Mouse (Mus musculus): ENCODE results near the gene Prss12. TPM values are rescaled to one million over a fixed set of nuclear protein-coding genes. Genes with fewer than 3 reads are reported as not detected.

Gene Prss12
- polyA plus RNA-seq (2021; fragmentation: Nextera tagmentation) = 11.9 and 17.7 TPM in 2 replicates
- long read RNA-seq, experiment 1, transcript Prss12-201 (11 exons, 2,602 nt) = major isoform, 49 of 55 reads
- long read RNA-seq, experiment 1, partial matches to known transcripts = 6 of 55 reads
- long read RNA-seq, experiment 1, other reads (novel, unspliced or antisense) = 0 of 55 reads
- long read RNA-seq, experiment 2, transcript Prss12-201 (11 exons, 2,602 nt) = major isoform, 10 of 19 reads
- long read RNA-seq, experiment 2, partial matches to known transcripts = 9 of 19 reads
- long read RNA-seq, experiment 2, other reads (novel, unspliced or antisense) = 0 of 19 reads

DNA sequence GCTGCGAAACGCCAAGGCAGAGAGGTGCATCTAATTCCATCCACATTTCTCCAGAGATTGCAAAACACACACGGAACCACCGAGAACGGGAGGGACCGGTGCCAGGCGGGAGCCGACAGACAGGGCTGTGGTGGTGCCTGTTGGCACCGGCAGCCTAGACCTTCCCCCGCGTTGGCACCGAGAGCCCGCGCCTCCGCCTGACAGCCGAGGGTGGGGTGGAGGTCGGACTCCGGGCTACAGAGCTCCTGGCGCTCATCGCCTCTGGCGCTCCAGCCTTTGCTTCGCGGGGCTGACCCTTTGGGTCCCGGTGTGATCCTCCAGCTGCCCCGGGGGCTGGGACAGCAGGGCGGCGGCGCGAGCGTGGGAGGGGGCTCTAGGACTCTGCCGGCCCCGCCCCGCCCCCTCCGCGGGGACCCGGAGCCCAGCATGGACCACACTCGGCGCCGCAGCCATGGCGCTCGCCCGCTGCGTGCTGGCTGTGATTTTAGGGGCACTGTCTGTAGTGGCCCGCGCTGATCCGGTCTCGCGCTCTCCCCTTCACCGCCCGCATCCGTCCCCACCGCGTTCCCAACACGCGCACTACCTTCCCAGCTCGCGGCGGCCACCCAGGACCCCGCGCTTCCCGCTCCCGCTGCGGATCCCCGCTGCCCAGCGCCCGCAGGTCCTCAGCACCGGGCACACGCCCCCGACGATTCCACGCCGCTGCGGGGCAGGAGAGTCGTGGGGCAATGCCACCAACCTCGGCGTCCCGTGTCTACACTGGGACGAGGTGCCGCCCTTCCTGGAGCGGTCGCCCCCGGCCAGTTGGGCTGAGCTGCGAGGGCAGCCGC lies at the start of gene Prss12:
Gene Prss12, plus strand, starts transcription at position 206 of the 830 bp plus-strand sequence.

Other genes starting within 250 kb of the Prss12 start
- gene Synpo2, start 210.8 kb upstream of the Prss12 start, polyA plus RNA-seq (2021; fragmentation: Nextera tagmentation) = 0.96 and 1.3 TPM in 2 replicates
- gene Sec24d, start 179.5 kb upstream of the Prss12 start, polyA plus RNA-seq (2021; fragmentation: Nextera tagmentation) = 2.5 and 4.6 TPM in 2 replicates
- gene Mettl14, start 60.8 kb upstream of the Prss12 start, polyA plus RNA-seq (2021; fragmentation: Nextera tagmentation) = 8.0 and 11.4 TPM in 2 replicates
- gene Ndst3, start 243.9 kb downstream of the Prss12 start, polyA plus RNA-seq (2021; fragmentation: Nextera tagmentation) = 5.2 and 7.1 TPM in 2 replicates

All from left cerebral cortex, adult 6 months (tissue).